Mouse (Mus musculus): ENCODE measurements at regions not wholly inside any gene's neighbourhood (a gene's known extent, or its start where the extent isn't known, plus 50 kb on each side); places are given as distances from the start of the nearest gene placed in this dataset.

DNA sequence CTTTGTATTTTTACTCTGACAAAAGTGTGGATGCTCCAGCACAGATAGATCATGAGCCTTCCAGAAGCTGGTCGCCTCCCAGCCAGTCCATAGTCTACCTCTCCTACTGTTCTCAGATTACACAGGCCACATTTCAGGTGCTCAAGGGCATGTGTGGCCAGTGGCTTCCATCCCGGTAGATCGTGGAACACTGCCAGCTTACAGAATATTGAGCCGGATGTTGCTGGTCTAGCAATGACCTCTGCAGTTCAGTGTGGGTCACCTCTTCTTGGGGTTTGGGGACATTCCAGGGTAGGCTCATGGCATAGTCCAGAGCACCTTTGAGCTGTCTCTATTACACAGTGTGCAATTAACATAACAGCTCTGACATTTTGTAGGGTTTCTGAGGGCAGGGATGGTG is 342.2 kb downstream of the 3100002H09Rik start:
- no peak for ATAC-seq (replicated peaks; ENCODE audit: poor library complexity, severe bottlenecking)

DNA sequence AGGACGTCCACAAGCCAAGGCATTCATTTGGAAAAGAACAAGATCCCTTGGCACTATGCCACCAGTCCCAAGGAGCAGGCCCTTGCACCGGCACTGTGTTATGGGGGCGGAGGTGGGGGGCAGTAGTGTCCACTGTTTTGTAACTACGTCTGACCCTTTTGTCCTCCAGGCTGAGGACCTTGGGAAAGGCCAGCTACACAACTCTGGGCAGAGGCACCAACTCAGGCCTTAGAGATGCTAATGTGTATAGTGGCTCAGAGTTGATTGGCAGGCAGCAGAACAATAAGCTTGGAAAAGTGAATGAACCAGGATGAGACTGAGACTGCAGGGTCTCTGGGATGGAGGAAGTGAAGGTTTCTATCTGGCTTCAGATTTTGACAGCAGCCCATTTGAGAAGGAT is 344.0 kb downstream of the 3100002H09Rik start:
- no peak for ATAC-seq (replicated peaks; ENCODE audit: poor library complexity, severe bottlenecking)

DNA sequence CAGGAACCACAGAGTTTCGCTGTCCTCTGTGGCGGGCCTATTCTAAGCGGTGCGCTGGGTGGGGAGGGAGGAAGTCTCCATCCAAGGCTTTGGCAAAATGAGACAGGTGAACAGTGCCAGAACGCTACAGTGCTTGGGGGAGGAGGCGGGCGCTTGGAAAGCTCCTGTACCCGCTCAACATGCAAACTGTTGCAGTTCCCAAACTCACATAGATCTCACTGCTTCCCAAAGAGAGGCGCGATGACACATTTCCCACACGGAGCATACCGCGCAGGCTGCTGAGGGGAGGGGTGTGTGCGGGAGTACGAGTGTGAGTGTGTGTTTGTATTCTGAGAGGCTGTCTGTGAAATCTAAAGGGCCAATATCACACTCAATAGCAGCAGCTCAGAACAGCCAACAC is 345.1 kb downstream of the 3100002H09Rik start:
- no peak for ATAC-seq (replicated peaks; ENCODE audit: poor library complexity, severe bottlenecking)

DNA sequence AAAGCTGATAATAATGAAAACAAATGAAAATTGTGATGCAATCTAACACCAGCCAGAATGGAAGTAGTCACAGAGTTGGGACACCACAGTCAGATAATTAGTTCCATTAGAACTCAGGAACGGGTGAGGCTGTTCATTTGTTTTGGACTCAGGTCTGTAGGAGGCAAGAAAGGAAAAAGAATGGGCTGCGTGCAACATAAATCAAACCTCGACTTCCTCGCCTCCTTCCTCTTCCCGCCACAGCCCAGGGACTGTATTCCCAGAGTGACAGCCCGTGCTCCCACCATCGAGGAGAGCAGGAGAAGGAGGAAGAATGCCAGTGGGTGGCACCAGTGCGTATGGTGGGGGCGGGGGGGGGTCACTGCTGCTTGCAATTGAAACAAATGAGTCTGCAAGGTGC is 339.2 kb upstream of the 4930535I16Rik start:
- ATAC-seq (replicated peaks; ENCODE audit: poor library complexity, severe bottlenecking), result no peak

DNA sequence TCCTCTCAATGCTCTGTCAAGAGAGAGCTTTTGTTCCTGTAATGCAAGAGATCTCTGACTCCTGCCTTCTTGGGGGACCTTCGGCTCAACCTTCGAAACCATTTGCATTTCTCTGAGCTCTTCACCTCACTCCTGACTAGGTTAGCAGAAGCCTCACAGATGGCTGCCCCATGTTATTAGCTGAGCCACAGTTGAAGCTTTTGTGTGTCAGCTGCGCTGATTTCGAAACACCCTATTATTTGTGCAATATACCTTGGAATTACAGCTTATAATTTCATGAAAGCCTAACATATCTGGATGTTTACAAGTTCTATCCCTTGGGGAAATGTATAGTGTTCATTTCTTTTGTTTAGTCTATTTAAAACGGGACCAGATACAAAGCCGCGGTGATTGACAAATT is 338.7 kb upstream of the 4930535I16Rik start:
- no peak for ATAC-seq (replicated peaks; ENCODE audit: poor library complexity, severe bottlenecking)

DNA sequence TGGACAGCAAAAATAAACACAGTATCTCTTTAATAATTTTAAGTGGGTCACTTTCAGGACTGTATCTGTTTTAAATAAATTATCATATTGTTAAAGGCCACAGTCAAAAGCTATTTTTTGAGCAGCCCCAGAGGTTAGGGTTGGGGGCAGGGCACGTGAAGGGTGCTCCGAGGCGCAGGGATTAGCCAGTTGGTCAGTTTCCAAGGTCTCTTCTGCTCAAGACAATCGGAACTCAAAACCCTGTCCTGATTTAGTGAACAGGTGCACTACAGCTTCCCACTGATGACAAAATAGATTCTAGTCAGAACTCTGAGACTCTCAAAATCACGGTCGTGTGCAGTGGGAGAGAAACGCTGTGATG is 337.3 kb upstream of the 4930535I16Rik start:
- no peak for ATAC-seq (replicated peaks; ENCODE audit: poor library complexity, severe bottlenecking)

DNA sequence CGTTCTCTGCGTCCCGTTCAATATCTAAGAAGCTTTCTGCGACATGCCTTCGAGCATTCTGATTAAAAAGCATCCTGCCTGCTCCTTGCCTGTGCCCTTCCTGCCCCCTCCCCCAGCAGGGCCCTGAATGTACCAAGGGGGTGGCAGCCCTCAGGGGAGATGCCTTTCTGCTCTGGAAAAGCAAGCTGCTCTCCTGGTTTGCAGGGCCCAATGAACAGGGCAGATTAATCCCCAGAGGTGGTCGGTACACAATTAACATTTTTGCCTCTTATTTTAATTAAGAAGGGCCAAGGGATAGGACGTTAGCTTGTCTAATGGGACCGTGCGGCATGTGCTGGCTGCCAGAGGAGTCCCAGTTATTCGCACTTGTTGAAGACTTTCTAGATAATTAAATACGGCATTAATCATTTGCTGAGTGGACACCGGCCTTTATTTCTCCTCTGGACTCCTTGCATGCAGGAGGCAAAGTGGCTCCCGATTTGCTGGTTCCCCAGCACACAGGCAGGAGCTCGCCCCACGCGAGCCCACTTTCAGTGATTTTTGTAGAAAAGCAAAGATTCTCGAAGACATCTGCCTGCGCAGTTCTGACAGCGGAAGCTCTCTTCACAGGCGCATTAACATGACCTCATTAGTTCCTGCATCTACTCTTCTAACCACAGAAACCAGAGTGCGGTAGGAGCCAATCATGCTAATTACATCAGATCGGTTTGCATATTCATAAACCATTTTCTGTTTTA is 336.8 kb upstream of the 4930535I16Rik start:
- no peak; the same call in 1 of the 2 replicates for ATAC-seq (replicated peaks; ENCODE audit: poor library complexity, severe bottlenecking)

DNA sequence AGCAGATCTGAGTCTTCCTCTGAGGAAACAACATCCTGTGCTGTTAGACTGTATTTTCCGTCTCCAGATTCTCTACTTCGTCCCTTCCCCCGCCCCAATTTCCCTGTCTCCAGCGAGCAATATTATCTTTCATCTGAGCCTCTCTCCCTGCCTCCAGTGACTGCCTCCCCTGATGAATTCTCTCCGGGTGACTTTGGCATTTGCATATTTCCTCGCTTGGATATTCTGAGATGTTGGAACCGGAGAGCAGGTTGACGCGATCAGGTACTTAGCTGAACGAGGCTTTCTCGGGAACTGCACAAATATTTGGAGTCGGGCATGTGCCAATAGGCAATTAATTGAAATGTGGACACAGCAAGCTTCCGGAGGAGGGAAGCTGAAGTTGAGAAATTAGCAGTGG is 323.8 kb upstream of the 4930535I16Rik start:
- ATAC-seq (replicated peaks; ENCODE audit: poor library complexity, severe bottlenecking), result no peak

DNA sequence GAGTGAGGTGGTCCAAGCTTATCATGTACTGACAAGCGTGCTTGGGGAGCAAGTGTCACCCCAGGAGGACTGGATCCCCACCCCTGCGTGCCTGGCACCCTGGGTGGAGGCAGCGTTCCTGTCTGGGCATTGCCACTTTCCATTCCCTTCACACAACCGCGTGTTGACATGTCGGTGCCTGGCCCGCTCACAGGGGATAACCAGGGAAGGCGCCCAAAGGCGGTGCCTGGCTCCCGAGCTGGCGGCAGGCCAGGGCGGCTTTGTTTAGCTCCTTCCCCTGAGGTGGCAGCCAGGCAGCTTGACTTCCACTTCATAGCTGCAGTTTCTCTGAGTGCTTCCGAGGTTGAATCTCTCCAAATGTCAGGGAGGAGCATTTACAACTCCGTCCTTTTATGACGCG is 318.7 kb upstream of the 4930535I16Rik start:
- ATAC-seq (replicated peaks; ENCODE audit: poor library complexity, severe bottlenecking), result no peak

DNA sequence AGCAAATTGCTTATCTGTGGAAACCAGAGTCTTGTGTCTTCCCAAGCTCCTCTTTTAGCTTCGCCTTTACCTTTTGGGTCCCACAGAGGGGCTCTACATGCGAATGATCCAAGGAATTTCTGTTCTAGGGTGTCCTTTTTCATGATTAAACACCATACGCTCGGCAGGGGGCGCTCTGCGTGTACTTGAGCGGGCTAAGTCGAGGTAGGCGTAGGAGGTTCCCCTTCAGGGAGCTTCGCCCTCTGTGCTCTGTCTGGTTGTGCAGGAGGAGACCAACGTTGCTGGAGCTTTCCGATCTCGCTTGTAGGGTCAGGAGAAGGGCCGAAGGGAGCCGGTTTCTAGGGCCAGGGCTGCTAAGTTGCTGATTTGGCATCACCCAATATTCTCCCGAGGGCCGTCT is 310.7 kb upstream of the 4930535I16Rik start:
- peak; percentile 75 for ATAC-seq (replicated peaks; ENCODE audit: poor library complexity, severe bottlenecking)

DNA sequence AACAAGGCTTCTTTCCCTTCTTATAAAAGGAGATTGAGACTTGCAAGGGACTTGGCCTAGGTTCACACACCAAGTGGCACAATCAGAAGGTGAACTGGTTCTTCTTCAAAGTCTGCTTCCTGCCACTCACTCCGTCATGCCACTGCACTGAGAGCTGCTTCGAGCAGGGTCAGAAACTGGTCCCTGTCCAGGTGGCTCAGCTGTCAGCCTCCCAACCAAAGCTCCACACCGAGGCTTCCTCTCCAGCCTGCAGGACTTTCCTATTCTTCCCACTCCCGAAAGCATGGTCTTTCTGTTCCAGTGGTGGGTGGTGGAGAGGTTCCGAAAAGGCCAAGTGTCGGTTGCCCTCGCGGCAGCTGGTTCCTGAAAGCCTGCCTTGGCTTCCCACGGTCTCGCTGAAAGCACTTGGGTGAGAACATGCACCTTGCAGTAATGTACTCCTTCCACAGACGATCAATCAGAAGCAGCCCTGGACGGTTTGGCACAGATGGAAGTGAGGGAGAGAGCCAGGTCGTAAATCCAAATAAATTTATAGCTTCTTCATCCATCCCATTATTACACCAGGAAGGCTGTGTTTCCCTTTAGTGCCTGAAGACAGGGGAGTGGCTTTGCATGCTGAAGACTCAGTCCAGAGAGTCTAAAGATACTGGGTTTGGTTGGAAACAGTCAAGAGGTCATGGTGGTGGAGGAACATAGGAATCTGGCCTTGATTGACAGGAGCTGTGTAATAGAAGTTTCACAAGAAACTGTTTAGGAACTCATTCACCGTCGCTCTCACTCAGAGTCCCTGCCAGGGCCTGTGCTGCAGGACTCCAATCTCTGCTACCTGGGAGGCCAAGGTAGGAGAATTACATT is 306.1 kb upstream of the 4930535I16Rik start:
- no peak for ATAC-seq (replicated peaks; ENCODE audit: poor library complexity, severe bottlenecking)

DNA sequence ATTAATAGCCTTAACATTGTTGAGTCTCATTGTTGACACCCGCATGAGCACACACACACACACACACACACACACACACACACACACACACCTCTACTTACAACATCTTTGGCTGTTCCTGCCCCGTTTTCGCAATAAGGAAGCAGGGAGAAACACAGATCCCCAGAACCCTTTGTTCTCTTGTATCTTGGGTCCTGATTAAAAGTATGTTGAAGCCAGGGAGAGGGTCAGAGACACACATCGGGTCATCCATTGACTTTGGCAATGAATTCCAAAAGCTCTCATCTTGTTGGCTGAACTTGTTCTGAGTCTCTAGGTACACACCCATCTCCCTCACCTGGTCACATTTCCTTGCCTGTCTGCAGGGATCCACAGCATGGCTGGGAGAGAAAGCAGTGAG is 303.9 kb upstream of the 4930535I16Rik start:
- ATAC-seq (replicated peaks; ENCODE audit: poor library complexity, severe bottlenecking), result no peak

DNA sequence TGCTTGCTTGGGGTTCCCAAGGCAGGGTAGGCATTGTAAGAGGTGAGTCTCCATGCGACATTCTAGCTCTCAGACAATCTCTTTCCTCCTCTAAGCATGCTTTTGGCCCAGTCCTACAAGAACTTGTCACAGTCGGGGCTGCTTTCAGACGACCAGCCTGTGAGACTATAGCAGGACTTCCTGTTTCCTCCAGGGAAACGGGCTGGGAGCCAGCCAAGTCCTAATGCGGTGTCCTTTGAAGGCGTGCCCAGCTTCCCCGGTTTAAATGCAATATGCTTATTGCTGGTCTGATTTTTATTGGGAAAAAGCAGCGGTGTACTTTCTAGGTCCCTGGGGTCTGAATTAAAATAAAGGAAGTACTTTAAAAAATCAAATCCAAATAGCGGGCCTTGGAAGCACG is 299.4 kb upstream of the 4930535I16Rik start:
- no peak for ATAC-seq (replicated peaks; ENCODE audit: poor library complexity, severe bottlenecking)

DNA sequence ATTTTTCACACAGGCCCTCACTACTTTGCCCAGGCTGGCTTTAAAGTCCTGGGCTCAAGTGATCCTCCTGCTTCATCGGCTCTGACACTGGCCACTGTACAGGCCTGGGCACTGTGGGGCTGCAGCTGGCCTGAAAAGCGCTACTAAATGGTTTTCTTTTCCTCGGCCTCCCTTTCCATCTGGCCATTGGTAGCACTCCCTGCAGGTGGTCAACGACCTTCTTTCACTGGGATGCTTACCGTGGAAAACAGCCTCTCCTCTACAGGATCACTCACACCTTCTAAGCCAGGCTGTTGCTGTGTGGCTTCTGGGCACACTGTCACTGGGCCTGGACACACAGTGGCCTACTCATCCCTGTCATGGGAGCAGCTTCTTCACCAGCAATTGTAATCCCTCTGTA is 298.5 kb upstream of the 4930535I16Rik start:
- no peak for ATAC-seq (replicated peaks; ENCODE audit: poor library complexity, severe bottlenecking)

DNA sequence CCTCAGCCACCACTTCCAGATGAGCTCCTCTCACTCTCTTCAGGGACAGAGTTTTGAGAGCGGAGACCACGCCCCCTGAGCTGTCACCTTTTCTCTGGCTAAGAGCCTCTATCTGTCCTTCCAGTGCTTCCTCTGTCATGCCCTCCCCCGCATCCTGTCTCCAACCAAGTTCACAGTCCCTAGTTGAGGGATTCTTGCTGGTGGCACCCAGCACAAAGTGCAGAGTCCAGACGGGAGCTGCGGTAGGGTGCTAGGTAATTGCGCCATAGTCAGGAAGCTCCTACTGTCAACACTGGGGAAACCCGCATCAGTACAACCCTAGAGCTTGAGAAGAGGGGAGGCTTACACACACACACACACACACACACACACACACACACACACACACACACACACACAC is 297.3 kb upstream of the 4930535I16Rik start:
- no peak for ATAC-seq (replicated peaks; ENCODE audit: poor library complexity, severe bottlenecking)

DNA sequence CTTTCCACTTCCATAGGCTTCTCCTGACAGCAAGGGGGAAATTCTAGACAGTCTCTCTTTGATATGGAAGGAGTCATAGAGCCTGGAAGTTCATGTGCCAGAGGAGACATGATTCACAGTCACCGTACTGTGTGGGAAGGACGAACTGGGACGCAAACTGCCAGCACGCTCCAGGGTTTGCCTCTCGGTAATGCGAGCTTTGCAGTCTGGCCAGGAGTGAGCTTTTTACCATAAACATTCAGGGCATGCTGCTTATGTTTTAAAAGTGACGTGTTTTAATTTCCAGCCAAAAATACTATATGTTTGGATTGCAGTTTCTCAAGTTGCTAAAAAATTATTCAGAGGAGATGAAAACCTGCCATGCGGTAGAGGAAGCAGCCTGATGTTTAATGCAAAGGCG is 292.3 kb upstream of the 4930535I16Rik start:
- no peak for ATAC-seq (replicated peaks; ENCODE audit: poor library complexity, severe bottlenecking)

DNA sequence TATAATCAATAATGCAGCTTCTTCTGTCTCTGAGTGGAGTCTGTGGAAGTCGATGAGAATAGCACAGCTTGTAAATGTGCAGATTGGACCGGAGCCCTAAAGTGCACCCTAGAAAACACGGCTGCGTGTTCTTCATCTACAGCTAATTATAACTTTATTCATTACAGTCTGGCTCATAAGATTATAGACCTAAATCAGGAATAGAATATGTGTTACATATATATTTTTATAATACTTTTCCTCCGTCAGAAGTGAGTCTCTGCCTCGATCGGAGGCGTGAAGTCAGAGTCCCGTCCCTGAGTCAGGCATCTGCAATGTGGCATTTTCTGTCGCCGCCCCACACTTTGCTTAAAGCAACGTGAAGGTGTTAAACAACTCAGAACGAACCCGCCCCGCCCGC is 288.7 kb upstream of the 4930535I16Rik start:
- no peak for ATAC-seq (replicated peaks; ENCODE audit: poor library complexity, severe bottlenecking)

DNA sequence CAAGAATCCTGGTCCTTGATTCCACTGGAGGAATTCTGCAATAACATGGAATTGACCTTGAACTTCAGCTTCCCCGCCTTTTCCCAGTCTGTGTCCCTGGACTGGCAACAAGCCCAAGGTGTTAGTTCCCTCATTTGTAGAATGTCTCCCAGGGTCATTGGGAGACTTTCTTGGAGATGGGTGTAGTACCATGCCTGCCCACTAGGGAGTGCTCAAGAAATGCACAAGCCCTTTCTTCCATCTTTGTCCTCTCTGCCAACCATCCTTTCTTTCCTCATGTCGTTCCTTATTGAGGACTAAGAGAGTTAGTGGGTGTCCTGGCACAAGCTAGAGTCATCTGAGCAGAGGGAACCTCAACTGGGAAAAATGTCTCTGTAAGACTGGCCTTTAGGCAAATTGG is 285.9 kb upstream of the 4930535I16Rik start:
- no peak for ATAC-seq (replicated peaks; ENCODE audit: poor library complexity, severe bottlenecking)

DNA sequence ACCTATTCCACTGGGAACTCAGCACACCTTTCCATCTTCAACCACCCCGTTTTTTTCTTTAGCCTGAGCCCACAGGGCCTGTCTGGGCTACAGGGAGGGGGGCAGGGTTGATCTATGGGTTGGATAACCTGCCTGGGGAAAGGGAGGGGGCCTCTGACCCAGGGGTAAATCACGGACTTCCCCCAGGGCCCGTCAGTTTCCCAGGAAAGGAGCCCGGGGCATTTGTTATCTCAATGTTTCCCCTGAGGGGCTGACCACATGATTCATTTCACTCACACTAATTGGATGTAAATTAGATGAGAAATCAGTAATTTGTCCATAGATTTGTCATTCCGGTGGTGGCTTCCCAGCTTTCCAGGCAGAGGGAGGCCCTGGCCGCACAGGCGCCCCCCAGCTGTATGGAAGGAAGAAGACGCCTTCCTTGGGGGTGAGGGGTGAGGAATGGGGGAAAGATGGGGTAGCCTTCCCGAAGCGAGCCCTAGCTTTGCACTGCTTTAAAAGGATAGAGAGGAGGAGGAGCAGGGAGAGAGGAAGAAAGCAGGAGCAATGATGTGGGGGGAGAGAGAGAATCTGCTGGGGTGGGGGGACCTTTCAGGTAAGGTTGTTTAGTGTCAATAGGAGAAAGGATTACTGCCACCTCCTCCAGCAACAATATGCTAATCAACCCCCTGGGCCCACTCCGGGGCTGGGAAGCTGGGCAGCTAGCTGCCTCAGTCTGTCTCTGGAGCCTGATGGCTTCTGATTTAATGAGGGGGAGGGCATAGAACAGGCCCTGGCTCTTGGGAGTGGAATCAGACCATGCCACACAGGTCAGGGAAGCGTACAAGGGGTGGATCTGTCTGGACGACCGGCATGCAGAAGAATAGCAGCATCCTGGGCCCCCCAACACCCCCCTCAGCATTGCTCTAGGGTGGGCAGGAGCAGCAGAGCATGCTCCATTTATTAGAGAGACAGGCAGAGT is 282.3 kb upstream of the 4930535I16Rik start:
- ATAC-seq (replicated peaks; ENCODE audit: poor library complexity, severe bottlenecking), result no peak

DNA sequence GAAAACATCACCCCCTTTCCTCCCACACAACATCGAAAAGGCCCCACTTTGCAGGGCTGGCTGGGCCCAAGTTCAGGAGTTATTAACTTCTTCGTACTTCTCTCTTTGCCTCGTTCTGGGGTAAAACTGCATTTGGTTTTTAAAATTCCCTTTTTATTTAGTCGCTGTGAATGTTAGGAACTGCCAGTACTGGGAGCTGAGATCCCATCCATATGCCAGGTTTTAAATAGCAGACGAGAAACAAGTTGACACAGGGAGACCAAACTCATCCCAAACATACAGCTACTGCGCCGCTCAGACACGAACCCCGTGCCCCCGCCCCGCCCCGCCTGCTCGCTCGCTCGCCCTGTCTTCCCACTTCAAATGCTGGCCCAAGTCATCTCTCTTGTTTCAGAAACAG is 281.0 kb upstream of the 4930535I16Rik start:
- ATAC-seq (replicated peaks; ENCODE audit: poor library complexity, severe bottlenecking), result no peak

DNA sequence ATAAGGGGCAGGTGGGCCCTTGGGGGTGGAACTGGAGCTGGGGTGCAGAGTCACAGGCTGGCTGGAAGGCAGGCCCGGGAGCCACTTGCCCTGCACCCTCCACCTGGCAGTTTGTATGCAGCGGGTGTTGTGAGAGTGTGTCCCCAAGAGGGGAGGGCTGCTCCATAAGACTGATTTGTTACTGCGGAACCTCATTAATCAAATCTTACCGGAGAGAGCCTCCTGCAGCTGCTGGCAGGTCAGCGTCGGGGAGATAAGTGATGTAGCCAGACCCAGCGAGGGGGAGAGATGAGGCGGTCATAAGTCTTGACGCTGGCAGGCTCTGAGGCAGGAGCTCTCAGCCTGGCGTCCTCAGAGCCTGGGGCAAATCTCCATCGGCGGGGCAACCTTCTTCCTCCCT is 278.9 kb upstream of the 4930535I16Rik start:
- ATAC-seq (replicated peaks; ENCODE audit: poor library complexity, severe bottlenecking), result no peak
